Mouse (Mus musculus) cerebellum, postnatal 10 days (tissue): ENCODE measurements around the gene Atg14.
"Not testable (repeated sequence)": the region's sequence is repeated elsewhere in the genome, so short reads cannot be mapped to it uniquely, and the experiment has no call there.

Source experiments
- DNase-seq, 2 experiments: peaks; one replicate each; pipeline ENCODE4 v3.0.0; 2021; ENCODE audit warnings: mixed read lengths in 2 of 2

Gene Atg14

DNA sequence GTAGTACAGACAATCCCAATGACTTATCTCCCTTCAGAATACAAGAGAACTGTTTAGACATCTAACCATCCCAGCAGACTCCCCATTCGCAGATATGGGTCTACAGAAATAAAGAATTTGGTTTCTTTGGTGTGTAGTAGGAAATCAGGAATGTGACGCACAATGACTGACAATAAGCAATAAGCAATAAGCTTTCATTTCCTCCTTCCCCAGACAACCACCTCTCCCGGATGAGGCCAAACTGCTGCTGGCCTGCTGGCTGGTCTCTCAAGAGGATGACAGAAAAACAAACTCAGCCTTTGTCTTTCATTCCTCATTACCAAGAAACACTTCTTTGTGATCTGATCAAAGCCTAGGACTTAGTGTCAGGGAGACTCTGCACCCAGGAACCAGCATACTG lies 28.2 kb downstream of the Atg14 start:
- no peak for DNase-seq

DNA sequence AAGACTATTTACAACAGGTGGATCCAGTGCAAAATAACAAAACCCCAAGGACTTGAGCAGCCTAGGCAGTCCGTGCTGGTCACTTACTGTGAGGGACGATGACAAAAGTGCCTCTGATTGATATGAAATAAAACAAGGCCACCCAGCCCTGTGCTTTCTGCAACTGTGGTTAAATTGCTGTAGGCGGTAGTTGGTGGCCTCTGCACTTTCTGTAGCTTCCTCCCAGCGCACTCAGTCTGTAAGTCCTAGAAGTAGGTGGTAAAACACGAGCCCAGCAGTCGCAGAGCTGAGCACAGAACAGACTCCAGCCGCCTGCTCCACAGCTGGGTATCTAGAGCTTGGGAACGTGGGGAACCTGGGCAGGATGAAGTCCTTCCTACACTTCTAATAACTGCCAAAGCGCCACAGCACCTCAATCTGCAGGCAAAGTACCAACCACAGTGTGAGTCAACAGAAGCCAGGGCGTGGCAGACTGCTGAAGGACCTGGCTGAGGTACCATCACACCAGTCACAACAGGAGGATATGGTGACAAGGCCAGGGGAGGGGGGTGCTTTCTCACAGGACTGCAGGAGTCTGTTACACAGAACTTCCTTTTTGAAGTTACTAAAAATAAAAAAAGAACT lies 29.0 kb downstream of the Atg14 start:
- DNase-seq, result no peak

DNA sequence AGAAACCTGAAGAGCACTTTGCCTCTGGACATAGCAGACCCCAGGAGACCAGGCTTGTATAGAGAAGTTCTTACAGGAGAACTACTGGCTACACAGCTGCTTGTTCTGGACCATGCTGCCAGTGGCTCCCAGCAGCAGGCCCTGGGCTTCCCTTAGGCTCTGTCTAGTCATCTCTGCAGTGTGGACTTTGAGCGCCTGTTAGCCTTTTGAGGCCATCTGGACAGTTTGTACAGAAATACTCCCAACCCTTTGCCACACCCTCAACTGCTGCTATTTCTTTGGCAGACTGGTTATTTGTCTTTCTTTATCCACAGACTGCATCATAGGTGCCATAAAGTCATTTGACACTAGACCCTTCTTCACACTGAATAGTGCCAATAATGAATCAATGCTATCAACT lies 35.4 kb downstream of the Atg14 start:
- no peak for DNase-seq

DNA sequence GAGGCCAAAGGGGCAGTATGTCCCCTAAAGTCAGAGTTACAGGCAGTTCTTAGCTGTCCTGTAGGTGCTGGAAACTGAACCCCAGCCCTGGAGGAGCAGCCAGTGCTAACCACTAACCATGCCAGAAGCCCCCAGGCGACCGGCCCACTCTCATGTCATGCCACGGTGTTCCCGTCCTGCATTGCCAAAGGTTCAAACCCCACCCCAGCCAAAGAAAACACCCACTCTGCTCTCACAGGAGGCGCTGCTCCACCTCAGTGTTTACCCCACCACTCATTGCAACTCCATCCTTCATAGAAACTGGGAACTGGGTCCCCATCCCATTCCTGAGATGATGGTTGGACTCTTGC lies 36.3 kb downstream of the Atg14 start:
- peak in 1 of 2 experiments; percentile 27 for DNase-seq

DNA sequence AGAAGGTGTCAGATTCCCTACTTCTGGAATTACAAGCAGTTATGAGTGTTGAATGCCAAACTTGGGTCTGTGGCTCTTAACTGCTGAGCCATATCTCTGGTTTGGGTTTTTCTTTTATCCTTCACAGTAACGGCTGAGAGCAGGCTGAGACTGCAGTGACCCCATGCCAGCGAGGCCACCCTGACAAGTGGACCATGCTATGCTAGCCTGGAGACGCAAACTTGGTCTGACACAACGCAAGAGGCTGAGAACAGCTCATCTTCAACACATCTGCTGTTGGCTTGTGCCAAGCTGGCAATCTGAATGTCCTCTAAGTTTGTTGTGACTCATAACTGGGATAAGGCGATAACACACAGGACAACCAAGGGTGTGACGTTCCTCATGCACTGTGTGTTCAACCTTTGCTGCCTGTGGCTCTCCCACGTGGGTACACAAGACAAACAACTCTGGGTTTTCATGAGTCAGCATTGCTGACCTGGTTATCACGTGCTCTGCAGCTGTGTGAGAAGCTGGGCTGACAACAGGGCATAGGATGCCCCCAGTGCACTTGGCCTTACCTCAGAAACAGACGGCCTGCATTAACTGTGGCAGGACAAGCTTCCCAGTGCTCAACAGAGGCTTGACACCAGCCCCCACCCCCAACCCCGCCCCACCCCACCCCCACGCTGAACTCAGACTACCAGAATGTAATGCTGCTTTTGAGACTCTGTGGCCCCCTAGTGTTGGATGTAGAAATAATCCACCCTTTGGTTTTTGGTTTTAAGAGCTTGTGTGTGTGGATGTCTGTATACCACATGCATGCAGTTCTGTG lies 36.9 kb downstream of the Atg14 start:
- peak; percentile 41 to 65 for DNase-seq

DNA sequence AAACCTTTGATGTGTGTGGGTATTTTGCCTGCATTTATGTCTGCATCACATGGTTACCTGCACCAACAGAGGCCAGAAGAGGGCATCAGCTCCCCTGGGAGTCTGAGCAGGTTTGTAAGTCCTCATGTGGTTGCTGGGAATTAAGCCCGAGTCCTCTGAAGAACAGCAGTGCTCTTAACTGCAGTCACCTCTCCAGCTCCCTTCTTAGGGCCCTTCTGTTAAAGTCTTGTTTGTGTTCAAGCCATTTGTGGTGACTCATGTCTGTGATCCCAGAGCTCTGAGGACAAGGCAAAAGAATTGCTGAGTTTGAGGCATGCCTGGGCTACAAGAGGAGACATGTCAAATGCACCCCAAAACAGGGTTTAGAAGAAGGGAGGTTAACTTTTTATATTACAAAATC lies 38.0 kb downstream of the Atg14 start:
- DNase-seq, result no peak

DNA sequence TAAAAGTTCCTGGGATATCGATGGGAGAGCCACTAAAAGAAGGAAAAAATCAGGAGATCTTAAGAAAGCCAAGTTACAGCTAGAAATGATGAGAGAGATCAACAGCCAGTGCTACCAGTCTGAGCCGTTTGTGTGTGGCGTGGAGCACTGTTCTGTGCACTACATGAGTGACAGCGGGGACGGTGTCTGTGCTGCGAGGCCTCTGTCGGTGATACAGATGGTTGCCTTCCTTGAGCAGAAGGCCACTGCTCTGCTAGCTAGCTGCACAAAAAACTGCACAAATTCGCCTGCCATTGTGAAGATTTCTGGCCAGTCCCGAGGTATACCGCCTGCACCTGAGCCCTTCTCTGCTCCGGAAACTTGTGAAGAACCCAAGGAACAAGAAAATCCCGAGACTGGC lies 40.9 kb downstream of the Atg14 start:
- DNase-seq, result not testable (repeated sequence)

DNA sequence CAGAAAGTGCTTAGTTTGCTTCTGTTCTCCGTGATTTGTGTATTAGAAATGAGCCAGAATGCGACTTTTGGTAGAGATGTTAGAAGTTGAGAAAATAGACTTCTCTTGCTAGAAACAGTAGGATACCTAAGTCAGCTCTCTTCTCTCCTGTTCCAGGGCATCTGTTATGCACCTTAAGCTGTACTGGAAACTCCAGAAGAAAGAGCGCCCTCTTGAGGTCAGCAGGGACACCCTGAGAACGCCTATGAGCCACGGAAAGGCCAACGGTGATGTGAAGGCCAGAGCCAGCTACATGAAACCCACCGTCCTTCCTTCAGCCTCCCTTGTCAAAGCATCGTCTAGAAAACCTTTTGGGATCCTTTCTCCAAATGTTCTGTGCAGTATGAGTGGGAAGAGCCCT lies 41.4 kb downstream of the Atg14 start:
- DNase-seq, result peak; percentile 72 to 81

DNA sequence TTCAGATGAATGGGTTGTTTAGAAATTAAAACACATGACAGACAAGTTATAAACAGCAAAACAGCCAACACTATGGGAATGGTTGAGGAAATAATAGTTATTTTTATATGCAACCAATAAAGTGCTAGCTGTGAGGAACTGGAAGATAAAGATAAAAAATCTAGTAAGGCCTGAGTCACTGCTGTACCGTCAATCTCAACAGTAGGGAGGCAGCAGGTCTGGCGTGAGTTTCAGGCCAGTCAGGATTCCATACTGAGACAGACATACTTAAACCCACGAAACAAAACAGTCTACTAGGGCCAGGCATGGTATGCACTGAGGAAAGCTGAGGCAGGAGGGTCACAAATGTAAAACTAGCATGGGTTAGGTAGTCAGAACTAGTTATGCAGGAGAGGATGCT lies 42.2 kb downstream of the Atg14 start:
- DNase-seq, result no peak

DNA sequence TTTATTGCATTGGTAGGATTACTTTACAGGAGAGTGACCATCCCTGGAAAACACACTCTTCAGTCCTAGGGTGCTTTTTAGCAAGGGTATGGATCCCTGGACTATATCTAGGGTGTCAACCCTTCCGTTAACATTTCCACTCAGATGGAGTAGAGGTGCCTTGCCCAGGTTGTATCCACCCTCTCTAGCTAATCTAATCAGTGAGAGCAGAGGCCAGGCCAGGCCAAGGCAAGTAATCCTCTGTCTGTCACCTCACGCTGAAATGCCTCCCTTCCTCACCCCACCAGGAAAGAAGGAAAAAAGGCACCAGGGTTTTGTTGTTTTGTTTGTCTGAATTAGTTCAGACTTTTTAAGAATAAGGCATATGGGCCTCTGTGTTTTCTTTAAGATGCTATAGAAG lies 42.6 kb downstream of the Atg14 start:
- no peak for DNase-seq

DNA sequence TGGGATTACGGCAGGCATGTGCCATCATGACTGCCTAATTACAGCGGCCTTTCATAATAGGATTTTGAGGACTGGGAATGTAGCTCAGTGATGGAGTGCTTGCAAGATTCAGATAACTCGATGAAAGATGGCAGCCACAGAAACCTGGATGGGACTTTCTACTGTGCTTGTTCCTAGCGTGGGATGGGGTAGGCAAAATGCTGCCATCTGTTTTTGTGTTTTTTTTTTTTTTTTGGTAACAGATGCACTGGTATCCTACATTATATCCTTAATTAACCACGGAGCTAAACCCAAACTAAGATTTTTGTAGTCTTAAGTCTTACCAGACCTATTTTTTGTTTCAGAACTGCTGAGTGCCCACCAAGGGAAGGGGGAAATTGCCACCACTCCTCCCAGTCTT lies 44.6 kb downstream of the Atg14 start:
- no peak for DNase-seq

DNA sequence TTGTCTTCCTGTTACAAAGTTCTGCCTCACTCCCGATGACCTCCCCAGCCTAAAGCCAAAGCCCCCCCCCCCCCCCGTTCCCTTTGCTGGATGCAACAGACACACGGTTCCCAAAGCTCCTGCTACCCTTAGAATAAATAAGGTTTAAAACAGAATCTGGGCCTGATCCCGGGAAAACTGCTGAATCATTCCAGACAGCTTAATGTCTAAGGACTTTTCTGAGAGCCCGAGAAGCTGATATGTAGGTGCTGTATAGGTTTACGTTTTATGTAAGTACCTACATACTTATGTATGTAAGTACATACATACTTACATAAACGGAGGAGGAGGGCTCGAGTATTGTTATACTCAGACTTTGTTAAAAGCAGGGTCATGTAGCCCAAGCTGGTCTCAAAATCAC lies 45.1 kb downstream of the Atg14 start:
- DNase-seq, result no peak

DNA sequence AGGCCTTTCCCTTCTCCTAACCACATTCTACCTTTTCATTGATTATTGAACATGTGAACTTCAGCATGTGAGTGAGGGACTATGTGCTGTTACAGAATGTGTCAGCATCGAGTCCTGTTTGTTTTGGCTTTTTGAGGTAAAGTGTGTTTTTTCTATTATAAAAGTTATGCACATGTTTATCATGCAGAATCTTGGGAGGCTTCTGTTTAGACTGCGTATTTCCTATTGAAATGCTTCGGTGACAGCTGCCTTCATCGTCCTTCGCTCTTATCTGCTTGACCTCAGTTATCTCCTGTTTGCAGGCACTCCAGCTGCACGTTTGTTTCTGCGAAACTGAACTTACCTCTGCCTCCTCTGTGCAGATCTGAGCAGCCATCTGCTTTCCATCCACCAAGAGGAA lies 48.1 kb downstream of the Atg14 start:
- DNase-seq, result no peak

DNA sequence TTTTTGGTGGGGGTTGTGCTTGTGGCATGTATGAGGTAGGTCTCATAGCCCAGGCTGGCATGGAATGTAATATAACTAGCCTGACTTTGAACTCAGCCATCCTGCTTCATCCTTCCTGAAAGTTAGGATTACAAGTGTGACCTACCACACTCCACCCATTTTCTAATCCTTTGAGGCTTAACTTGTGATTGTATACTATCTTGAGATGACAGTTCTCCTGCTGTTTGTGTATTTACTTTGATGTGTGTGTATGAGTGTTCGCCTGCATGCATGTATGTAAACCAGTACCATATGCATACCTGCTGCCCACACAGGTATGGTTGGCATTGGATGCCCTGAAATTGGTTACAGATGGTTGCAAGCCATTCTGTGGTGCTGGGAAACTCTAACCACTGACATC lies 48.8 kb downstream of the Atg14 start:
- no peak for DNase-seq

DNA sequence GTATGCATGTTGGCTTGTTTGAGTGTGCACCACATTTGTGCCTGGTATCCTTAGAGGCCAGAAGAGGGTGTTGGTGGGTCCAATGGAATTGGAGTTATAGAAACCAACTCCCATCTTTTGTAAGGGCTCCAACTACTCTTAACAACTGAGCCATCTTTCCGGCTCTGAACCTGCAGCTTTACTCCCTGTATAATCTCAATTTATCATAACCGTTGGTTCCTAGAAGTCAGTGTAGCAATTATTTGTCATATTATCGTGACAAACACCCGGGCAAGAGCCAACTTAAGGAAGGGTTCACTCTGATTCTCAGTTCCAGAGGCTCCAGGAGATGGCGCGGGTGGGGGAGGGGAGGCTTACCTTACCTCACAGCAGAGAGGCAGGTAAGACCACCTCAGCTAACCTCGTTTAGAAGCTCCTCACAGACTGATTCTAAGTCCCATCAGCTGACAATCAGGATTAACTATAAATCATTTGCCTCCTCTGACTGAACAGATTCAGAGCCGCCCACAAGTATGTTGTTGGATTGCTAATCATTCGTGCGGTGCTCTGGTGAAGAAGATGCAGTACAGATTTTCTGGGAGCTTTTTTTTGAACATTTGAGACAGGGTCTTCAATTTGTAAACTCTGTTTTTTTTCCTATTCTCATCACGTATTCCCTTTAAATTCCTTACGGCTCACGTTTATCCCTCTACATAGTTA lies 49.5 kb downstream of the Atg14 start:
- DNase-seq, result no peak

DNA sequence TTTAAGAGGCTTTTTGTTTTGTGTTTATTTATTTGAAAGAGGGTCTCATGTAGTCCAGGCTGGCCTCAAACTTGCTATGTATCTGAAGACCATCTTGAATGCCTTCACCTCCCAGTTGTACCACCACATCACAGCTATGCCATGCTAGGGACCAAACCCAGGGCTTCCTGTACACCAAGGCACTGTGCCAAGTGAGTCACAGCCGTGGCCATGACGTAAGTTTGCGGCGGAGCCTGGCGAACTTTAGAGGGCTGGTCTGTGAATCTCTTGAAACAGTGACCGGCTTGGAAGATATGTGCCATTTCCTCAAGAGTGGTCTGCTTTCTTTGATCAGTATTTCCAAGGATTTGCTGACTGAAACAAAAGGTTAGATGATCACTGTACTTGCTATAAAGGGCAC lies 51.8 kb downstream of the Atg14 start:
- peak; percentile 11 to 14 for DNase-seq

DNA sequence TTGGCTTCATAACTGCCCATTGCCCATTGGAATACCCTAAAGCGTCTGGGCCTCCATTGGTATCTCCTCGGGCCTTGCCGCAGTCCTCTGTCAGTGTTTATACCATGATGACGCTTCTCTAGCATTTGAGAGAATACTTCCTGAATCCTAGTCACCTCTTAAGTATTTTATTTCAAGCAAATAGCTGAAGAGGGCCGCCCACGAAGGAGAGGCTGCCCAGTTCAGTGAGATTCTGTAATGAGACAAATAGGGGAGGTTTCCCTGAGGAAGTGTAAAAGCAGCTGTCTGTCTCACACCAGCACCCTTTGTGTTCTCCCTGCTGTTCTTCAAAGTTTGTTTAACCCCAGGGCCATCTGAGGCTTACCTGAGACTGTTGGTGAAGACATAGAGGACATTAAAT lies 53.7 kb downstream of the Atg14 start:
- no peak for DNase-seq

DNA sequence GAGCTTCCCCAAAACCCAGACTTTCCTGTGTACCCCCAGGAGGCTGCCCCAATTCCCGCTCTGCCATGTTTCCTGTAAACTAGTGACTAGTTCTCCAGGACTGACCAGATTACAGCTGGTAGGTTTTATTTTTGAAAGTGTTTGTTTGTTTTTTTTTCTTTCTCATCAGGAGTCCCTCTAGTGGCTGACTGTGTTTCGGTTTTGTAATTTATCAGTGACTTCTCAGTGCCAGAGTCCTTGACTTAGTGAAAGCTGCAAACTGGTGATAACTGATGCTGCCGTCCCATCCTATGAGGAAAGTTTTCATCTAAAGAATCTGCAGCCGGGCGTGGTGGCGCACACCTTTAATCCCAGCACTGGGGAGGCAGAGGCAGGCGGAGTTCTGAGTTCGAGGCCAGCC lies 54.8 kb downstream of the Atg14 start:
- DNase-seq, result no peak

DNA sequence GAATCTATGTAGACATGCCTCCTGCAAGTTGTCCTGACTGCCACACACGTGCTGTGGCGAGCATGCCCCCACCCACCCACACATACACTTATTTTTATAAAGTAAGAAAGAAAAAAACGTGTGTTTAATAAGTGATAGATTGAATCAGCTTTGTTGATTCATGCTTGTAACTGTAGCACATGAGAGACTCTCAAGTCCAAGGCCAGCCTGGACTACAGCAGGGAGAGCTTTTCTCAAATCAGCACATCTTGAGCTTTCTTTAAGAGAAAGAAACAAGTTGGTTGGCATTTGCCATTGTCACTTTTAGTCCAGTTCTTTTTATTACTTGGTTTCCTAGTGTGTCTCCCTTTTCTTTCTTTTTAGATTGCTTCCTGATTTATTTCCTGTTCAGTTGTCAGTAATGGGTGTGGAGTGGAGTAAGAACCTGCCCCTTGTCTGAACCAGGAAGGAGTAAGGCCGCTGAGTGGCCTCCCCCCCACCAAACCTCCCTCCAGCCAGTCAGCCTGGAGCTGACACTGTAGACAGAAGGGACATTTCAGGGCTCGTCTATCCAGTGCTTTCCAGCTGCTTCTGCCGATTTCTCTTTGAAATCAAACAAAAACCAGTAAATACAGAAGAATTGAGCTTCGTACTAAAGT lies 55.5 kb downstream of the Atg14 start:
- no peak for DNase-seq

DNA sequence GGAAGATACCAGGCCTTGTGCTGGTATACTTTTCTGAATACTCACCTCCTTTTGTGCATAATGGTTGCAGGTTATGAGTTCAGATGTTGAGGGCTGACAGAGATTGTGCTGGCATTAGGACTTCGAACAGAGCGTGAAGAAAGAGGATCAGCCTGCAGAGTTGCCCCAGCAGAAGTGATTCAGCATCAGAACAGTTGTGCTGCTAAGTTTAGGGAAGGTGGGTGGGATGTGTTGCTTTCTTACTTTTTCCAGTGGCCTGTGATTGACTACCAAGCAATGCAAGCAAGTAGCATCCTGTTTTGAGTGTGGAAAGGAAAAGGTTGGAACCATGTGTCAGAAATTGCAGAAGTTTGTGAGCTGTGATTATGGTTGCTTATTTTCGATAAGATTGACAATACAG lies 56.8 kb downstream of the Atg14 start:
- DNase-seq, result no peak

DNA sequence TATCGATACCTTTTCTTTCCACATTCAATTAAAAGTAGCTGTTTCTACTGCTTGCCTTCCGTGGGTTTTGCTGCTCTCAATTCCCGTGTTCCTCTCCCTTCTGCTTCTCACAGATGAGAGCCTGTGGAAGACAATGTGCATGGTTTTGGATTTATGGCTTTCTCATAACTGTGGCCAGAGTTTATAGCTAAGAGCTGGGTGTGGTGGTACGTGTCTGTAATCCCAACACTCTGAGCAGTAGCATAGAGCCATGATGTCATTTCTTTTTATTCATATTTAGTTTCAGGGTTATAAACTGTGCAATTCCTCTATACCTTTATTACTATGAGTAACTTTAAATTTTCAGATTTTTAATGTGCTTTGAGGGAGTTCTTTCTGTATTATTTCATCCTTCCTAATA lies 60.2 kb downstream of the Atg14 start:
- no peak for DNase-seq

DNA sequence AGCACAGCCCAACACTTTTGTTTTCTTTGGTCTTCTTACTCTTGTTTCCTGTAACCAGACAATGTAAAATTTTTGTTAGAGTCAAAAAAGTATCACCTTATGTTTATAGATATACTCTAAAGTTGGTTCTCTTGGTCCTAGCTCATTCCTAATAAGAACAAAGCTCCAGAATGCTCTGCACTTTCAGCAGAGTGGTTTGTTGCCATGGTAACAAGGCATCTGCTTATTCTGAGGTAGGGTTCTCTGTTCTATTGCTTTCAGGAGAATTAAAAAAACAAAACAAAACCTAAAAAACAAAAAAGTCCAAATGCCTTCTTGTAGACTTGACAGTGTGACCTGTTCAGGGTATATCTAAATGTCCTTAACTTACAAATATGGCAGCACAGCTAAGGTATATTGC lies 62.4 kb downstream of the Atg14 start:
- no peak for DNase-seq

DNA sequence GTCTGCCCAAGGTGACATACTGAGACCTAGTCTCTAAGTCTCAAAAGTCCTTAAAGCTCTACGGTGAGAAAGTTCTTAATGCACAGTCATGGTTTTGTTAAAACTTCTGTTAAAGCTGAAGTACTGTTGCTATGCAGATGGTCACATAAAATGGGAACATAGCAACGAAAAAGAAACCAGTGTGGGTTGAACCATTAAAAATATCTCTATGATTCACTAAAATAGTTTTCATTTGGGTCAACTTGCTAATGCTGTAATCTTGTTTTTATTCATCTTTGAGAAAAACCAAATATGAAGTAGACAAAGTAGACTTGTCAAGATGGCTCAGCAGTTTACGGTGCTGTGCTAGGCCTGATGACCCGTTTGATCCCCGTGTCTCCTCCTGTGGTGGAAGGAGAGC lies 63.8 kb downstream of the Atg14 start:
- DNase-seq, result no peak

DNA sequence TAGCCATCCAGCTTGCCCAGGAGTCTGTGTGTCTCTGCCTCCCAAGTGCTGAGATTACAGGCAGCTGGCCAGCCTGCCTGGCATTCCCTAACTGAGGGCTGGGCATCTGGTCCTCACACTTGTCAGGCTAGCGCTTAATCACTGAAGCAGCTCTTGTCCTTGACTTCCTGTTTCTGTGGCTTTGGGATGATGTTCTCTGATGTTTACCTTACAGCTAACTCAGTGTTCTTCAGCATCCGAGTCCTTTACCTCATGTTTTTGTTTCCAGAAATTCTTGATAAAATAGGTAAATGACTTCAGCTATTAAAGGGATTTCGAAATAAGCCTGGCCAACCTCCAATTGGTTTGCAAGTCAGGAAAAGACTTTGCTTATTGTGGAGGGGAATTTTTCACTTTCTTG lies 66.4 kb downstream of the Atg14 start:
- peak; percentile 9 to 25 for DNase-seq
